ENCODE assay signal across 27 mouse cellular contexts in the genomic region with DNA sequence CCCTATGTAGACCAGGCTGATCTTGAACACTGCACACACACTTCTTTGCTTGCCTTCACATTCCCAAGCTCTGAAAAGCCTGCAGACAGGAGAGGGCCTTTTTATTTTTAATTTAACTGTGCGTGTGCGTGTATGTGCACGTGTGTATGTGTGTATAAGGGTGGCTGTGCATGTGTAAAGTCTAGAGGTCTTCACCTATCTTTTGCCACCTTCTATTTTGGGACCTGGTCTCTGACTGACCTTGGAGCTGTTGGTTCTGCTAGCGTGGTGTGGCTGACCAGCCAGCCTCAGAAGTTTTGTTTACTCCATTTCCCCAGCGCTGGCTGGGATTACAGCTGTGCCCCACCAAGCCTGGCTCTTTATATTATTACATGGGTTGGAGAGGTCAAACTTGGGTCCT.
A peak's percentile ranks its signal among the peaks of the same experiment; 100 is the strongest.
DNase-seq lines count a peak whose midpoint lies in the region; ATAC-seq and TF ChIP-seq lines count a peak whose summit lies in the region.
"Had no signal": no experiment of that assay in that cellular context is flagged by ENCODE, and none has a peak within 500 bp of the region (broad histone marks: within the 10 kb centered on the region; RNA-seq: fewer than 3 reads in every experiment).

No protein-coding gene starts in this region.

- no peaks in the 10 kb centered on the region for H3K36me3 ChIP-seq in forebrain, embryonic 12.5 days (replicated peaks)
- no peaks in the 10 kb centered on the region for H3K36me3 ChIP-seq in forebrain, embryonic 15.5 days
- H3K36me3 ChIP-seq in heart, embryonic 10.5 days = no peaks in the 10 kb centered on the region
- H3K36me3 ChIP-seq in heart, embryonic 15.5 days = no peaks in the 10 kb centered on the region
- H3K36me3 ChIP-seq in hindbrain, embryonic 13.5 days = no peaks in the 10 kb centered on the region
- H3K36me3 ChIP-seq in hindbrain, postnatal 0 days (ENCODE audit: insufficient read depth, low read length) = no peaks in the 10 kb centered on the region
- H3K36me3 ChIP-seq: embryonic facial prominence, embryonic 10.5 days; embryonic facial prominence, embryonic 13.5 days; heart, embryonic 12.5 days; hindbrain, embryonic 10.5 days had no signal

- H3K27me3 ChIP-seq in forebrain, embryonic 12.5 days = no peaks in the 10 kb centered on the region
- H3K27me3 ChIP-seq in forebrain, embryonic 15.5 days = no peaks in the 10 kb centered on the region
- H3K27me3 ChIP-seq in heart, embryonic 10.5 days (ENCODE audit: insufficient read depth, poor library complexity, severe bottlenecking) = peaks cover 10% of the 10 kb centered on the region; the same call in 1 of the 2 replicates
- no peaks in the 10 kb centered on the region for H3K27me3 ChIP-seq in heart, embryonic 15.5 days
- no peaks in the 10 kb centered on the region for H3K27me3 ChIP-seq in hindbrain, embryonic 13.5 days
- no peaks in the 10 kb centered on the region for H3K27me3 ChIP-seq in hindbrain, postnatal 0 days (ENCODE audit: insufficient read depth, low read length)
- H3K27me3 ChIP-seq: embryonic facial prominence, embryonic 13.5 days had no signal

- intact Hi-C loops in heart, postnatal 25 days (cut with DNase I) = loop anchor here (2.0 to 10.0 kb wide), 3 partner anchors 313 to 487 kb away; a partner anchor contains a TSS

- H3K9me3 ChIP-seq in forebrain, embryonic 12.5 days = no peaks in the 10 kb centered on the region
- no peaks in the 10 kb centered on the region for H3K9me3 ChIP-seq in forebrain, embryonic 15.5 days
- no peaks in the 10 kb centered on the region for H3K9me3 ChIP-seq in heart, embryonic 10.5 days
- H3K9me3 ChIP-seq in heart, embryonic 15.5 days (replicated peaks) = no peaks in the 10 kb centered on the region
- no peaks in the 10 kb centered on the region for H3K9me3 ChIP-seq in hindbrain, embryonic 13.5 days
- no peaks in the 10 kb centered on the region for H3K9me3 ChIP-seq in hindbrain, postnatal 0 days (ENCODE audit: low read length)
- H3K9me3 ChIP-seq: embryonic facial prominence, embryonic 10.5 days; embryonic facial prominence, embryonic 13.5 days; heart, embryonic 12.5 days; hindbrain, embryonic 10.5 days had no signal

- DNase-seq in heart, embryonic 10.5 days (ENCODE audit: low spot score) = no peak
- DNase-seq in heart, postnatal 25 days (ENCODE audit: low spot score) = no peak
- DNase-seq in heart, postnatal 4 days = no peak
- DNase-seq in hindbrain, postnatal 0 days (ENCODE audit: low spot score) = no peak
- DNase-seq: adrenal gland, adult 8-10 months; adrenal gland, postnatal 25 days; cerebellum, adult 11-12 months; cerebellum, adult 8-10 months; cerebellum, postnatal 10 days; cerebellum, postnatal 36 days; embryo, embryonic 11 days; gastrocnemius, postnatal 10 days; gastrocnemius, postnatal 36 days; kidney, adult 2 months had no signal

- ATAC-seq in forebrain, embryonic 12.5 days (ENCODE audit: low FRiP score) = no peak
- no peak for ATAC-seq in forebrain, embryonic 15.5 days (replicated peaks)
- ATAC-seq in heart, embryonic 15.5 days (replicated peaks; ENCODE audit: insufficient number of reproducible peaks, insufficient read depth, low FRiP score, low read depth) = no peak
- no peak for ATAC-seq in hindbrain, embryonic 13.5 days (ENCODE audit: low FRiP score)
- no peak for ATAC-seq in hindbrain, postnatal 0 days
- ATAC-seq: activated CD4-positive, CD25-positive, alpha-beta regulatory T cell, adult 4 months; forebrain, embryonic 16.5 days; intestine, postnatal 0 days had no signal

- no peak overlapping the region for H3K4me3 ChIP-seq in forebrain, embryonic 12.5 days (replicated peaks)
- no peak overlapping the region for H3K4me3 ChIP-seq in forebrain, embryonic 15.5 days
- H3K4me3 ChIP-seq in heart, embryonic 10.5 days = no peak overlapping the region
- H3K4me3 ChIP-seq in heart, embryonic 15.5 days = no peak overlapping the region
- H3K4me3 ChIP-seq in hindbrain, embryonic 13.5 days = no peak overlapping the region
- no peak overlapping the region for H3K4me3 ChIP-seq in hindbrain, postnatal 0 days (ENCODE audit: low read length)
- H3K4me3 ChIP-seq: embryonic facial prominence, embryonic 10.5 days; embryonic facial prominence, embryonic 13.5 days; erythroblast, embryonic 14.5 days; heart, embryonic 12.5 days; hindbrain, embryonic 10.5 days had no signal

- 85% methylated on average over 5 of the region's 5 CpGs for WGBS in forebrain, embryonic 12.5 days
- WGBS in forebrain, embryonic 15.5 days = 93% methylated on average over 5 of the region's 5 CpGs
- 54% methylated on average over 5 of the region's 5 CpGs for WGBS in heart, embryonic 10.5 days
- WGBS in heart, embryonic 15.5 days = 43% methylated on average over 5 of the region's 5 CpGs
- 90% methylated on average over 5 of the region's 5 CpGs for WGBS in hindbrain, embryonic 13.5 days
- WGBS in hindbrain, postnatal 0 days = 81% methylated on average over 5 of the region's 5 CpGs

- no peak for TF ChIP-seq CTCF in hindbrain, postnatal 0 days (IDR thresholded peaks at IDR 0.05; ENCODE audit: low read depth)

- H3K4me2 ChIP-seq in forebrain, embryonic 12.5 days = no peak overlapping the region
- H3K4me2 ChIP-seq in forebrain, embryonic 15.5 days (replicated peaks) = no peak overlapping the region
- H3K4me2 ChIP-seq in heart, embryonic 15.5 days = no peak overlapping the region
- no peak overlapping the region for H3K4me2 ChIP-seq in hindbrain, embryonic 13.5 days
- no peak overlapping the region for H3K4me2 ChIP-seq in hindbrain, postnatal 0 days (ENCODE audit: low read depth, low read length)
- H3K4me2 ChIP-seq: embryonic facial prominence, embryonic 13.5 days; heart, embryonic 12.5 days; hindbrain, embryonic 14.5 days had no signal

- H3K9ac ChIP-seq in forebrain, embryonic 12.5 days = 0 out of 2 replicates have a peak overlapping the region, but pooled peaks have one; percentile 9
- no peak overlapping the region for H3K9ac ChIP-seq in forebrain, embryonic 15.5 days (replicated peaks)
- no peak overlapping the region for H3K9ac ChIP-seq in heart, embryonic 15.5 days
- H3K9ac ChIP-seq in hindbrain, embryonic 13.5 days = 0 out of 2 replicates have a peak overlapping the region, but pooled peaks have one; percentile 13
- no peak overlapping the region for H3K9ac ChIP-seq in hindbrain, postnatal 0 days (replicated peaks; ENCODE audit: low read length)
- H3K9ac ChIP-seq: embryonic facial prominence, embryonic 13.5 days; heart, embryonic 12.5 days; hindbrain, embryonic 14.5 days had no signal

- no peak overlapping the region for H3K27ac ChIP-seq in forebrain, embryonic 12.5 days
- no peak overlapping the region for H3K27ac ChIP-seq in forebrain, embryonic 15.5 days (replicated peaks)
- H3K27ac ChIP-seq in heart, embryonic 10.5 days = peak overlapping the region; percentile 7; the same call in 1 of the 2 replicates
- peak overlapping the region; percentile 38 for H3K27ac ChIP-seq in heart, embryonic 15.5 days
- H3K27ac ChIP-seq in hindbrain, embryonic 13.5 days = no peak overlapping the region
- no peak overlapping the region for H3K27ac ChIP-seq in hindbrain, postnatal 0 days
- H3K27ac ChIP-seq: embryonic facial prominence, embryonic 10.5 days; embryonic facial prominence, embryonic 13.5 days; hindbrain, embryonic 10.5 days; hindbrain, embryonic 14.5 days had no signal

- no peaks in the 10 kb centered on the region for H3K4me1 ChIP-seq in forebrain, embryonic 12.5 days
- H3K4me1 ChIP-seq in forebrain, embryonic 15.5 days = no peaks in the 10 kb centered on the region
- H3K4me1 ChIP-seq in heart, embryonic 10.5 days = peaks cover 8% of the 10 kb centered on the region
- H3K4me1 ChIP-seq in heart, embryonic 15.5 days (replicated peaks) = peaks cover 18% of the 10 kb centered on the region
- no peaks in the 10 kb centered on the region for H3K4me1 ChIP-seq in hindbrain, embryonic 13.5 days (replicated peaks)
- H3K4me1 ChIP-seq in hindbrain, postnatal 0 days (ENCODE audit: insufficient read depth, low read length) = no peaks in the 10 kb centered on the region
- H3K4me1 ChIP-seq: hindbrain, embryonic 10.5 days had no signal

Comparison
In these comparisons a context has a peak if more than half of its experiments do, and no peak if none do; other contexts are left out.
1. H3K9ac ChIP-seq: peak in forebrain, embryonic 12.5 days (single experiment) and hindbrain, embryonic 13.5 days (single experiment); none in forebrain, embryonic 15.5 days (single experiment), heart, embryonic 15.5 days (single experiment) and hindbrain, postnatal 0 days (single experiment).
2. H3K27ac ChIP-seq: peak in heart, embryonic 10.5 days (single experiment) and heart, embryonic 15.5 days (single experiment); none in forebrain, embryonic 12.5 days (single experiment), forebrain, embryonic 15.5 days (single experiment), hindbrain, embryonic 13.5 days (single experiment) and hindbrain, postnatal 0 days (single experiment).